Mouse (Mus musculus): ENCODE results near the gene Atp23.

The Atp23 gene

DNA sequence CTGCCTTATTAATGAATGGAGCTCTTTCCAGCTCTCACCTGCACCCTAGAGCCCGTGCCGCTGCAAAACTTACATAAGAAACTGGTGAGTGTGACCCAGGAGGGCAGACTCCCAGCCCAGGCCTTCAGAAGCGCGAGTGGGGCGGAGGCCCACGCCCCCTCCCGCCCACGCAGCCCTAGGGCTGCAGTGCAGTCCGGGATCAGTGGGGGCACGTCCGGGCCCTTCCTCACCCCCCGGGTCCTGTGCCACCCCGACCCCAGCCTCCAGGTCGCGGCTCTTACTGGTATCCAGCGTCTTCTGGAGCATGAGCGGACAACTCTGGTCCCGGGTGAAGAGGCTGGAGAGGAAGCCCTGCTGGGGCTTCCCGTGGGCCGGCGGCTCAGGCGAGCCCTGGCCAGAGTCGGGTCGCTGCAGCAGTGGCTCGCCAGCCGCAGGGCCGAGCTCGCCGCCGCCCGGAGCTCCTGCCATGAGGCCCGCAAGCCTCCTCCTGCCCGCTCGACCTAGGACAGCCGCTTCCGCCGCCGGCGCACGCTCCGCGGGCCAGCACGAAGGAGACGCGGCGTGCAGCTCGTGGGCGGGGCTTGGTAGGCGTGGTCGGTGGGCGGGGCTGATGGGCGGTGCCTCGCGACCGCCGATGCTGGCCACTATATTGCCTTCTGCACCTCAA lies at the start of gene Atp23:
Atp23 (minus strand) TSS at position 535 of the 667 bp plus-strand sequence.
- peak; percentile 97 for DNase-seq

DNA sequence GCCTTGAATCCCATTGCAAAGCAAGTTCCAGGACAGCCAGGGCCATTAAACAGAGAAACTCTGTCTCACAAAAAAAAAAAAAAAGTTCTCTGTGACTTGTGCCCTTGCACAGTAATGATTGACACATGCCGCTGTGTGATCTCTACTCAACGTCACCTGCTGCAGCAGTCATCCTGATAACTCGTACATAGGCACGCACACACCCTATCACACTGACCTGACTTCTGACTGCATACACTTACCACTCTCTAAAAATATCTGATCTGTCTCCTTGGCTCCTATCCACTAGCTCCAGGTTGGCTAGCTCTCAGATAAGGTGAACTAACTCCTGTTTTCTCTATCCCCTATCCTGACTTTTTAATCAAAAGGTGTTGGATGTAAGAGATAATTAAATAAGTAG lies 49.4 kb upstream of the Atp23 start:
- no peak for DNase-seq

DNA sequence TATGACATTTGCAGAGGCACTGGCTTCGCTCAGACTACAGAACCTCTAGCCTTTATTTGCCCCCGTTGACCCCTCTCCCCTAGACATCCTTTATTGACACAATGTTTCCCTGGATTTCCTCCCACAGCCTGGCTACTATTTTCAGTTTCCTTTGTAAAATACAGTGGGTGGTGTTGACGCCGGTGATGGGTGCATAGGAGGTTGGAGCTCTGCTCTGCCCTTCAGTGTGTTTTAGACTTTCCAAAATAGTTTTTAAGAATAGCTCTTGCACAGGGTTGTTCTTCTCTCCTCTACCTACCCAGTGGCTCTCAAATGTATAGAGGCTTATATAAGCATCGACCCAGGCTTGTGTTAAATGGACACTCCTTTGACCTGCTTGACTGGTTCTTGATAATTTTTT lies 48.7 kb upstream of the Atp23 start:
- no peak for DNase-seq

DNA sequence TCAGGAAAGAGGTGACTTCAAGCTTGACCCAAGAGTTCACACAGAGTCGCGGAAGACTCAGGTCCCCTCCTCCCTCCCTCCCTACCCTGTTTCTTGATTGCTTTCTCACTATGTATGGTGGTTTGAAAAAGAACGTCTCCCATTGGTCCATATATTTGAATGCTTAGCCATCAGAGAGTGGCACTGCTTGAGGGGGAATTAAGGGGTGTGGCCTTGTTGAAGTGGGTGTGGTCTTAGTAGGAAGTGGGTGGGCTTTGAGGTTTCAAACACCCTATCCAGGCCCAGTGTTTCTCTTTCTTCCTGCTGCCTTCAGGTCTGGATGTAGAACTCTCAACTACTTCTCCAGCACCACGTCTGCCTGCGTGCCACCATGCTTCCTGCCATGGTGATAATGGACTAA lies 44.4 kb upstream of the Atp23 start:
- no peak for DNase-seq

DNA sequence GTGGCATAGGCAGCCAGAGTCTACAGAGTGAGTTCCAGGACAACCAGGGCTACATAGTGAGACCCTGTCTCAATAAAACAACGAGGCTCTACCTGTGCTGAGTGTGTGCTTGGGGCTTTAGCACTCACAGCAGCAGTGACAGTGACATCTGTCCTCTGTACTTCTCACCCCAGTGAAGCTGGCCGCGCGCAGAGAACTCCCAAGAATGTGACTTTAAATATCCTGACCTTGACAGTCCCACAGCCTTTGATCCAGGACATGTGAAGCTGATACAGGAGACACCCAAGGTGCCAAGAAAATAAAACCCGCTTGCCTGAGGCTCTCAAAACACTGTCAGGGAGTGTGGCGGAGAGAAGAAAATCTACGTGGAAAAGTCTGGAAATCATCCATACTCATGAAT lies 39.8 kb upstream of the Atp23 start:
- DNase-seq = no peak

DNA sequence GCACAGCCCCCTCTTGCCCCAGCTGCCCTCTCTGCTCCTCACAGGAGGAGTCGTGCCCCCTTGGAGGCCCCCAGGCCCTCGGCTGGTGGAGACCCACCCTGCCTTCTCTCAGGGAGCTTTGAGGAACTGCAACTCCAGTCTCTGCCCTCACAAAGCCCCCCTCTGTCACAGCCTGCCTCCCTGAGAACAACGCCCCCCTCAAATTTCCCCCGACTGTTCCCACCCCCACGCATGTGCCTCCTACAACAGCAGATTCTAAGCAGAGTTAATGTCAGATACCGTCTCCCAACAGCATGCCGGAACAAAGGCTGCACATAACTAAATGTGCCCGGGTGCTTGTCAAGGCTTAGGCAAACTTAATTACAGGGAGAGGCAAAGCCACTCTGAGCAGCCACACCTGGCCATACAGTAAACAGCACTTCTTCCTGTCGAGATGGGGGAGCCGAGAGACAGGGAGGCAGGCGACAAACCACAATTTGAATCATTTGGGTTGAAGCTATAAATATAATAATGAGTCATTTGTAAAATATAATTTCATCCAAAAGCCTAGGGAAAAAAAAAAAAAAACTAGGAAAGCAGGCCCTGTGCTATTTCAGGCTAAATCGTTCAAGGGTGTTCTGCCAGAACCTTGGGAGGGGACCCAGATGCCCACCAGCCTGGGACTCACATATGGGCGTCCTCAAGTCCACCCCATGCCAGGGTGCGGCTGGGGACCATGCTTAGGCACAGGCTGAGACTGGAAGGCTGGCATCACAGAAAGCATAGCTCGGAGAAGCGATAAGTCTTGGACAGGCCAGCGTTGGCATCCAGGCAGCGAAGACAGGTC lies 34.6 kb upstream of the Atp23 start:
- no peak for DNase-seq

DNA sequence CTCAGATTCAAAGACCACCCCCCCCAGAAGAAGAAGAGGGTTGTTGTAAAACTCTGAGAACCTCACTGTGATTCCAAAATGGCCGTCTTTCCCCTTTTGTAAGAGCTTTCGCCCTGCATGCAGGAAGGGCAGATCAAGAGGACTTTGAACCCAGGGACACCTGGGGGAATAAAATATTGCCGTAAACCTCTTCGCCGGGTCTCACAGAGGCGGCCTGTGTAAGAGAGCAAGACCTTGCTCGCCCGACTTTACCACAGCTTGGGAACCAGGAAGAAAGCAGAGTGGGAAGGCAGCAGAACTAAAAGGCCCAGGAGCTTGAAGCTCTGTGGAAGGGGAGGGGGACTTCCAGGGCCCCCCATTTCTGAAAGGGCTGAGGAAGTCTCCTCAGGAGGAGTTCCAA lies 34.0 kb upstream of the Atp23 start:
- DNase-seq = no peak

DNA sequence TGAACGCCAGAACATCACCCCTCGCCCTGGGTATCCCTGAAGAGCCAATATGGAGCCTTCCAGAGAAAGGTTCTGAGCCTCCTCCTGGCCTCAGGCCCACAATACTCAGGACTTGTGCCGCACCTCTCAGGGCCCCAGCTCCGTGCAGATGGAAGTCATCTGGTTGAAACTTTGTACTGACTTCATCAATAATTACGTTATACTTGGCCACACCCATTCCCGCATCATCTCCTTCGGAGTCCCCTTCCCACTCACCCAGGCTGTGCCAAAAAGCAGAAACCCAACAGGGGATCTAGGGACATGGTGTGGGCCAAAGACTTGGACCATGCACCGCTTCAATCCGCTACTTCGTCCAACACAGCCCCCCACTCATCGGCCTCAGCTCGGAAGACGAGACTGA lies 33.4 kb upstream of the Atp23 start:
- DNase-seq = no peak

DNA sequence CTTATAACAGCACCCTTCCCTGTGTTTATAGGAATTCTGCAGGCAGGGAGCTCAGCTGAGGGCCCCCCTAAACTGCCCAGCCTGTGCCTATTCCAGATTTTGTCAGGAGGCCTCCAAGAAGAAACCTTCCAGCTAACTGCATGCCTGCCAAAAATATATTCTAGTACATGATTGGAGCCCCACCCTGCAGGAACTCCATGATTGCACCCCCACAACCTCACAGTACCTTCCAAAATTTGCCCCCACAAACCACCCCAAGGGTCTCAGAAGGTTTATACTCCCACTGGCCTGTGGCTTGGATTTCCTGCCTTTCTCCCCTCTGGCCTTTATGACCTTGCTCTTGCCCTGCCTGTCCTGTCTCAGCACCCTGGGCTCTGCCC lies 30.6 kb upstream of the Atp23 start:
- no peak for DNase-seq

DNA sequence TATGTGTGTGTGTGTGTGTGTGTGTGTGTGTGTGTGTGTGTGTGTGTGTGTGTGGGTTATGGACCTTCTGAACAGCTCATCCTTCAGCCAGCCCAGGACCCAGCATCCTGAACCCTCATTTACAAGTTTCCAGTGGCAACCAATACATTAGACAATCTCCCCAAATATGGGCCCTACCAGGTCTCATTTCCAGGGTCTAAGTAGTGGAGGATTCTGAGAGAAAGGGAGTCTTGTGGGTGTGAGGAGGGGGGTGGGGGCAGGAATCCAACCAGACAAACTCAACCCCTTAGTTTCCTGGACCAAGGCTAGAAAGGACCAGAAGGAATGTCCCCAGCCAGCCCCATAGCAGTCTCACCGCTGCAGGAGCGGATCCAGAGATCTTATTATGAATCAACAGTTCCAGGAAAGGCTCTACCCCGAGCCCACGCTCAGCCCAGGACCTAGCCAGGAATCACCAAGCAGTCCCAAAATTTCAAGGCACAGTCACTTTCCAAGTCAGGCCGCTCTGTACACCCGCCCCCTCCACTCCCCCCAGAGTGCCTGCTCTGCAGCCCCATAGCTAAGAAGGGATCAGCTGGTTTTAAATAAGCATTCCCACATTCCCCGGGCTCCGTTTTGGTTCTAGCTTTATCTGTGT lies 30.1 kb upstream of the Atp23 start:
- no peak for DNase-seq

DNA sequence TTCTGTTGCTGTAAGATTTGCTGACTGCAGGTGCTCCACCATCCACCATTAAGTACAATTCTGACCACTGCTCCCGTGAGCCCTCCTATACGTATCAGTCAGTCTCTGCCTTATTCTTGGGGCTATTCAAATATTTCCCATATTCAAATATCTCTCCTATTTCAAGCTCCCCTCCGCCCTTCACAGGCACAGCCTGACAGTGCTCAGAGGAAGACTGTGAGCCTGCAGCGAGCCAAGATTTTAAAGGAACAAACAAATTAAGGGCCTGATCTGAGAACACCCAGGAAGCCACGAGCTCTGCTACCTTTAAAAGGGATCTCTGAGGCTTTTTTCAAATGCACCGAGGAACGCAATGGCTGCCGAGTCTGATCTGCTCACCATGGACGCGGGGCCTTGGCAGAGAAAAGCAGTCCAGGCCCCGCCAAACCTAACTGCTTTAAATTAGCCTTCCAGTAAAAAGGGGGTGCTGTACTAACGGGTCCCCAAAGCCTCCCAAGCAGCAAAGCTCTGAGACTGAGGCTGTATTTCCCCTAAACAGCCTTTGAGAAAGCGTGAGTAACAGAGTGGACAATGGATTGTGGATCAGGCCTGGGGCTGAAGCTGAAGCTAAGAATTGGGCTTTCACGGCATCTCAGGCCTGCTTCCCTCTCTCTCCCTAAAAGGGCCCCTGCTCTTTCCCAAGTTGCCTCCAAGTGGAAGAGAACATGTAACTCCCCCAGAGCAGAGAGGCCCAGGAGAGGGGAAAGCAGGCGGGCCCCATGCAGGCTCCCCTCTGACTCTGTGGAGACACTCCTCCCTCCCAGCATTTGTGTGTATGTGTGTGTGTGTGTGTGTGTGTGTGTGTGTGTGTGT lies 29.3 kb upstream of the Atp23 start:
- no peak for DNase-seq

DNA sequence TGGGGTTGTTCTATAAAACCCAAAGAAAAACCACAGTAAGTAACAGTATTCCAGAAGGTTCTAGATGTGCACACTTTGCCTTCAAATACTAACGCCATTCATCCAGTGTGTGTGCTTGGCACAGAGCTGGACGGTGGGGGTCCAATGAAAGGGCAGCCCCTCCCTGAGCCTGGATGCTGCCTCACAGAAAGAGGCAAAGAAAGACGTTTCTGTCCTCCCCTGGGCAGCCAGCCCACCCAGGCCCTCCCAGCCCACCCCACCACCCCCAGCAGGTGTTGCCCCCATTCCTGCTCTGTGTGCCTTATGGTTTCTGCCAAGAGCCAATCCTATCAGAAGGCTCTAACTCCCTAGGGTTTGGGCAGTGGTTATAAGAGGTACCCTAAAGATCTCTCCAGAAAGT lies 28.4 kb upstream of the Atp23 start:
- DNase-seq = peak in 1 of 2 experiments; percentile 42

DNA sequence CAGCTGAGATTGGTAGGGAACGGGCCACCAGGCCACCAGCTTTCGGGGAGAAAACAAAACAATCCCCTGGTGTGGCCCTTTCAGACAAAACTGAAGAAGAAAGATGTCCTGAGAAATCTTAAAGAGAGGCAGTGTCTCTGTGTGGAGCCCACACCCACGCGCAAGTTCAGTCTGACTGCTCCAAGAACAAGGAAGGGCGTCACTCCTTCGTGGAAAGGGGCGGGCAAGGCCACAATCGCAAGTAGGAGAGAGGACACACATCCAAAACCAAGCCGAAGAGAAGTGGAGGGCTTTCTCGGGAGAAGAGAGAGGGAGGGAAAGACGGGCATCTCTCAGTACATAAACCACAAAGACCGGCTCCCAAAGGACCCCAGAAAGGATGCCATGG lies 27.7 kb upstream of the Atp23 start:
- no peak for DNase-seq

DNA sequence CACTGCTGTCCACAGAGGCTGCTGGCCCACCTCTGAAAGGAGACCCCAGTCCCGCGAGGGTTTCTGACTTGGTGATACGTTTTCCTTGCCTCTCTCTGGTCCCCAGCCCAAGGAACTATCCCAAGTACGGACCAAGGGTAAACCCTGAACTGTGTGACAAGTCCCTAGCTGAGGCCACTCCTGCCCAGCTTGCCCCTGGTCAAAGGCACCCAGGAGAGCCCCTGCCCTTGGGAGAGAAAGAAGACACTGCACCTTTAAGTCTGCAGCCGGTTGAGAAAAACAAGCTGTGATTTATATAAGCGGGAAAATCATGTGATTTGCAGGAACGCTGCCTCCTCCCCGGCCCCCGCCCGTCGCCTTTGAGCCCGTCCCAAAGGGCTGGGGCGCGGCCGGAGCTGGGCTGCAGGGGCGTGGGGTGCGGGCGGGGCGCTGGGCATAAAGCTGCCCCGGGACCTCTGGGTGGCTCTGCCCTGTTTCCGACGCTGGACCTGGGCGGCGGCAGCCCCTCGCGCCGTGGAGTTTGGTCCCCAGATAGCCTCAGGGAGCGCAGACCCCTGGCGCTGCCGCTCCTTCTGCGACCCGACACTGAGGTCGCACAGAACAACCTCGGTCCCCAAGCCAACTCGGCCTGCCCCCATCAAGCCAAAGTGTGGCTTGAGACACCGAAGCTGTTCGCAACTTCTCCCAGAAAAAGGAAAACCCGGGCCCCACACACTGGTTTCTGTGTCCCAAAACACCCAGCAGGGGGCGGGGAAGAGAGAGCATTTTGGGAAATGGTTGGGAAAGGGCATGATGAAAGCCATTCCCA lies 27.1 kb upstream of the Atp23 start:
- DNase-seq = peak; percentile 87 to 89

DNA sequence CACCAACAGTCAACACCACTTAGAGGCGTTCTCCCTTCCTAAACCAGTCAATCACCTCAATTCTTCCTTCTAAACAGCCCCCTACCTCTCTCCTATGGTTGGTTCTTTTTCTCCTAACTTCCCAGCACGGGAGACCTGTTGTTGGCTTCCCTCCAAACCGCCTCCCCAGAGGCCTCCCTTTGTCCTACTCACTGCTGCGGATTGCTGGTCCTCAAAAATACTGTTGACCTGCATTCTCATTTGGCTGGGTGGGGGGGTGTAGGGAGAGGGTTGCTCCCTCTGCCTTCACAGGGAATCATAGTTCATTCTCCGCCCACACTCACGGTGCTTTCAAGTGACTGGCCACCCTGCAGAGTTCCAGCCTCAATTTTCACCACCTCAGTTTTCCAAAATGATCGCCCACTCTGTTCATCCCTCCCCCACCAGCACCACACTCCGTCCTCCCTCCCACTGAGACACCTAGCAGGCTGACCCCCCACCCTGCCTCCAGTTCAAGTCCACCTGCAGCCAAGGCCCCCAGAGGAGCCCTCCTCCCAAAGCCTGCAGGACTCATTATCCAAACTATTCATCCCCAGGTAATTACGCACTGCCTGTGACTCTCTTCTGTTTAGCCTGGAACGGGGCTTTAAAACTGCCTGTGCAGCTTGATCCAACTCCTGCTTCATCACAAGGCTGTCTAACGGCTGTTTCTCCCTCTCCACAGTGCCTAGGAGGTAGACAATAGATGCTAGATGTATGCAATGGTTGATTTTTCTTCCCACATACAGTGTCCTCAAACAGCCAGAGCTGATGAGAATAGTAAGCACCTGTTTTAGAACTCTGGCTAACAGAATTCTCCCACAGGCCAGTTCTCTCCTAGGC lies 26.2 kb upstream of the Atp23 start:
- DNase-seq = peak; percentile 58 to 60

DNA sequence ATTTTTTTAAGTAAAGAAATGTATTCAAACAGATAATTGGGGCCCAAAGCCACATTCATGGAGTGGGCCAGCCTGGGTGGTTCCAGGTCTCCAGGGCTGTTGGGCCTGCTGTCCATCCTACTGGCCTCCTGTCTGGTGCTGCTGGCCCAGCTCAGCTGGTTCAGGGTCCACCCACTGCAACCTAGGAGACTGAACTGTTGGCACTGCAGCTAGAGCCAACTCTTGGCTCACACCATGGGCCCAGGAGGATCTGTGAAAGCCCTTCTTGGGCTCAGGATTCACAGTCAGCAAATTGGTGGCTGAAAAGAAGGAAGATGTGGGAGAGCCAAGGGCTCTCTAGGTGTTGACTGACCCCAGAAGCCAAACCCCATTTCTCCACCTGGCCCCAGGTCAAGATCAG lies 24.2 kb upstream of the Atp23 start:
- DNase-seq = peak in 1 of 2 experiments; percentile 52

DNA sequence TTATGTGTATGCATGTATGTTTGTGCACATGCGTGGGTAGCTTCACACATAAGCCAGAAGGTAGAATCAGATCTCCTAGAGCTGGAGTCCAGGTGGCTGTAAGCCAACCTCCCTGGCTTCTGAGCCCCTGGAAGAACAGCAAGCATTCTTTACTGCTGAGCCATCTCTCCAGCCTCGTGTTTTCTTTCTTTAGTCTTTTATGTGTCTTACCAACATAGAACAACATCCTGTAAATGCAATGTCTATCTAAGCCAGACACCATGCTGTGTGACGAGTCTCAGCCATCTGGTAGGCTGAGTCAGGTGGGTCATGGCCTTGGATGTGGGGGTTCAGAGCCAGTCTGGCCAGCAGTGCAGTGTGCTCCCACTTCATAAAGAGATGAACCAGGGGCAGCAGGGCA lies 22.9 kb upstream of the Atp23 start:
- peak; percentile 46 to 55 for DNase-seq

DNA sequence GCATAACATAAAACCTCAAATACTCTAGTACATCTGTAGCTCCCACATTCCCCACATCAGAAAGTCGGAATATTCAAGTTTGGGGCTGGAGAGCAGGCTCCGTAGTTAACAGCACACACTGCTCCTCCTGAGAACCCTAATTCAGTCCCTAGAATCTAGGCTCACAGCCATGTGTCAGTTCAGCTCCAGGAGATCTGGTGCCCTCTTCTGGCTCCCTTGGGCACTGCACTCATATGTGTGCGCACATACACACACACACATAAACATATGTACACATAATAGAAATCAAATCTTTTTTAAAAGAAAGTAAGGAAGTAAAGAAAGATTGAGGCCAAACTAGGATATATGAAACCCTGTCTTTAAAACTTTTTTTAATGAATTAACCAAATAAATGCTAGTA lies 19.1 kb upstream of the Atp23 start:
- DNase-seq = peak in 1 of 2 experiments; percentile 49

DNA sequence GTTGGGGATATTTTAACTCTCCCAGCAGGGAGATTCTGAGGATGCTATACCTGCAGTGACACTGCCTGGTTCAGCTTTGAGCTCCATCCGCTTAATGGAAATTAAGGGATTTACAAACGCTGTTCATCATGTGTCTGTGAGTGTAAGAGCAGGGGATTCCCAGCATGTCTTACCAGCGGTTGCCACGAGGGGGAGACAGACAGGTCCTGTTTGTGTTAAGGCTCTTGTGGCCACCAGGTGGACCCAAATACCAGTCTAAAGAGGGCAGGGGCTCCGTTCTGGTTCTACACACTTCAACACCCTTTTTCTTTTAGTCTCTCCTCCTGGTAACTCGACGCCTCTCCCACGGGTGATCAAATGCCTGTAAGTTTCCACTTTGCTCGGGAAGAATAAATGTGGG lies 17.9 kb upstream of the Atp23 start:
- peak; percentile 96 to 98 for DNase-seq

DNA sequence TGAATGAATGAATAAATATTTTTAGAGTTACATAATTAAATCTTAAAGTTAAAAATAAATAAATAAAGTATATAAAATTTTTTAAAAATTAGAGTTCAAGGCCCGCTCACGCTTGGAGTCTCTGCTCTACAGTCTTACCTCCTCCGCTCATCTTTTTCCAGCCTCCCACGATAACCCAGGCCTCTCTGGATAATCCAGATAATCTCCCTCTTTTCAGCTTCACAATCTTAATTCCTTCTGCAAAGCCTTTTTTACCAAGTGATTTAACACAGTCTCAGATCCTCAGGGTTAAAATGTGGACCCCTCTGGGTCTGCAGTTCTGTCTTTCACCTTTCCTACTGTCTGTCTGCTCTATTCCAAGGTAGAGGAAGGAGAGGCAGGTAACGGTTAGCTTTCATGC lies 13.1 kb upstream of the Atp23 start:
- DNase-seq = no peak

DNA sequence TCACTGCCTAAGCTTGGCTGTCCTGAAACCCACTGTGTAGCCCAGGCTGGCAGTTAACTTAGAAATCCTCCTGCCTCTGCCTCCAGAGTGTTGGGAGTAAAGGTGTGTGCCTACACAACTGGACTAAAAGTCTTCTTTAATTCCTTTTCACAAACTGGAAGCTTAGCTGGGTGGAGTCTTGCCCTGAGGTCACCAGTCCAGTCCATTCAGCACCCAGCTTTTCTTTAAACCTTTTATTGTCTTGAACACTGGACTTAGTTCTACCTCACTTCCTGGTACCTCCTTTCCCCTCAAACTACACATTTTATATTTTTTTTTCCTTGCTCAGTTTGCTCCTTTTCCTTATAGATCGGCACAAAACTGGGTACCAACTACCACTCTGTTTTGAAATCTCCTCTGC lies 10.3 kb upstream of the Atp23 start:
- no peak for DNase-seq
